Mouse (Mus musculus) hindbrain, embryonic 13.5 days (tissue): Measurements from ENCODE around the gene Tbccd1. TPM values are rescaled to one million over a fixed set of nuclear protein-coding genes. Genes with fewer than 3 reads are reported as not detected.

Experiments
- ATAC-seq: fragments of 200-750 bp; cut with Nextera tagmentation; 2 replicates; pipeline ENCODE4 v1.8.0; 2017; ENCODE audit warnings: moderate TSS enrichment; ENCODE audit not compliant: low FRiP score
- H3K27ac ChIP-seq: fragments of 300-500 bp; sonication (generic); 2 replicates; pipeline ENCODE4 v1.5.1; 2015; ENCODE audit warnings: inconsistent platforms, mild to moderate bottlenecking, moderate library complexity
- H3K27me3 ChIP-seq: fragments of 300-500 bp; sonication (generic); 2 replicates; pipeline ENCODE4 v1.6.1; 2015; ENCODE audit warnings: mild to moderate bottlenecking, inconsistent platforms
- H3K36me3 ChIP-seq: fragments of 300-500 bp; sonication (generic); 2 replicates; pipeline ENCODE4 v1.6.1; 2015; ENCODE audit warnings: mild to moderate bottlenecking, inconsistent platforms
- H3K4me1 ChIP-seq: fragments of 300-500 bp; sonication (generic); replicated peaks from 2 replicates; pipeline ENCODE4 v1.6.1; 2015; ENCODE audit warnings: inconsistent platforms
- H3K4me2 ChIP-seq: fragments of 300-500 bp; sonication (generic); 2 replicates; pipeline ENCODE4 v1.6.1; 2015; ENCODE audit warnings: inconsistent platforms, mild to moderate bottlenecking, moderate library complexity
- H3K4me3 ChIP-seq: fragments of 300-500 bp; sonication (generic); 2 replicates; pipeline ENCODE4 v1.5.1; 2015; ENCODE audit warnings: mild to moderate bottlenecking, inconsistent platforms
- H3K9ac ChIP-seq: fragments of 300-500 bp; sonication (generic); 2 replicates; pipeline ENCODE4 v1.6.1; 2015; ENCODE audit warnings: mild to moderate bottlenecking, inconsistent platforms
- H3K9me3 ChIP-seq: fragments of 300-500 bp; sonication (generic); 2 replicates; pipeline ENCODE4 v1.6.1; 2016; ENCODE audit warnings: inconsistent platforms
- WGBS: fragments of 180-500 bp; shearing (Covaris S2); methylation state at CpG from one replicate; pipeline ENCODE4 v1.1.7; 2015; 5-methylcytosine and 5-hydroxymethylcytosine counted together
- polyA plus RNA-seq: library from polyadenylated mRNA; unstranded; fragments of >200 nt; fragmentation: Nextera tagmentation; extraction: Ambion mirVana; gene quantifications from 2 replicates; pipeline ENCODE4 v1.2.1, GENCODE M21; 2015

Gene Tbccd1
- polyA plus RNA-seq = 23.5 and 24.0 TPM in 2 replicates

GRCm38 (mm10) chr16:22857431-22858113 is at the start of gene Tbccd1, which contains the start of gene Dnajb11:
TSS of gene Tbccd1 (minus strand) at chr16:22857669.
TSS of gene Dnajb11 (plus strand) at chr16:22857845.
- peaks cover 21% of the 10 kb centered on the region for H3K4me1 ChIP-seq
- peak within 1 kb of the TSS; percentile 98 for H3K4me3 ChIP-seq
- H3K27me3 ChIP-seq = no peaks in the 10 kb centered on the region
- H3K9me3 ChIP-seq = no peaks in the 10 kb centered on the region
- H3K27ac ChIP-seq = peak within 1 kb of the TSS; percentile 81
- peak; percentile 100 for ATAC-seq
- peak within 1 kb of the TSS; percentile 86 for H3K4me2 ChIP-seq
- peaks cover 2% of the 10 kb centered on the region for H3K36me3 ChIP-seq
- WGBS = under 1% methylated on average over 62 of the region's 62 CpGs
- peak within 1 kb of the TSS; percentile 96 for H3K9ac ChIP-seq

- H3K4me1 ChIP-seq = 0 out of 2 replicates have a peak, but pooled peaks cover 2% of the 10 kb centered on the region
- no peaks in the 10 kb centered on the region for H3K9me3 ChIP-seq
- no peak overlapping the region for H3K27ac ChIP-seq
- H3K4me3 ChIP-seq = no peak overlapping the region
- H3K36me3 ChIP-seq = no peaks in the 10 kb centered on the region
- no peak overlapping the region for H3K9ac ChIP-seq
- no peaks in the 10 kb centered on the region for H3K27me3 ChIP-seq
- H3K4me2 ChIP-seq = no peak overlapping the region
- 80% methylated on average over 3 of the region's 3 CpGs for WGBS
- no peak for ATAC-seq
These were observed 43.9 kb upstream of the Tbccd1 start for GRCm38 (mm10) chr16:22901326-22901725.

GRCm38 (mm10) chr16:22899866-22900570 is 42.5 kb upstream of the Tbccd1 start:
- H3K27ac ChIP-seq = no peak overlapping the region
- 87% methylated on average over 10 of the region's 10 CpGs for WGBS
- H3K4me3 ChIP-seq = no peak overlapping the region
- H3K27me3 ChIP-seq = no peaks in the 10 kb centered on the region
- no peak overlapping the region for H3K9ac ChIP-seq
- H3K36me3 ChIP-seq = no peaks in the 10 kb centered on the region
- no peak for ATAC-seq
- 0 out of 2 replicates have a peak, but pooled peaks cover 2% of the 10 kb centered on the region for H3K4me1 ChIP-seq
- H3K9me3 ChIP-seq = no peaks in the 10 kb centered on the region
- no peak overlapping the region for H3K4me2 ChIP-seq

- no peak overlapping the region for H3K4me3 ChIP-seq
- 0 out of 2 replicates have a peak, but pooled peaks cover 2% of the 10 kb centered on the region for H3K4me1 ChIP-seq
- no peak overlapping the region for H3K9ac ChIP-seq
- H3K4me2 ChIP-seq = no peak overlapping the region
- no peaks in the 10 kb centered on the region for H3K36me3 ChIP-seq
- H3K27ac ChIP-seq = no peak overlapping the region
- H3K27me3 ChIP-seq = no peaks in the 10 kb centered on the region
- H3K9me3 ChIP-seq = no peaks in the 10 kb centered on the region
- 50% methylated on average over 5 of the region's 5 CpGs for WGBS
- ATAC-seq = no peak
These were observed 41.9 kb upstream of the Tbccd1 start for GRCm38 (mm10) chr16:22899346-22899745.

- no peaks in the 10 kb centered on the region for H3K9me3 ChIP-seq
- 0 out of 2 replicates have a peak, but pooled peaks cover 2% of the 10 kb centered on the region for H3K4me1 ChIP-seq
- H3K4me3 ChIP-seq = no peak overlapping the region
- no peak overlapping the region for H3K27ac ChIP-seq
- no peaks in the 10 kb centered on the region for H3K27me3 ChIP-seq
- WGBS = 62% methylated on average over 2 of the region's 2 CpGs
- H3K36me3 ChIP-seq = no peaks in the 10 kb centered on the region
- H3K4me2 ChIP-seq = no peak overlapping the region
- no peak overlapping the region for H3K9ac ChIP-seq
- no peak for ATAC-seq
These were observed 39.1 kb upstream of the Tbccd1 start for GRCm38 (mm10) chr16:22896618-22897017.

- Histone ChIP-seq H3K9me3 (no peaks in the 10 kb centered on the region), H3K27me3 (no peaks in the 10 kb centered on the region), H3K27ac (no peak overlapping the region), H3K9ac (no peak overlapping the region), H3K36me3 (no peaks in the 10 kb centered on the region), H3K4me3 (no peak overlapping the region), H3K4me1 (no peaks in the 10 kb centered on the region), H3K4me2 (no peak overlapping the region)
- 85% methylated on average over 7 of the region's 8 CpGs for WGBS
- ATAC-seq = no peak
These were observed 36.6 kb upstream of the Tbccd1 start for GRCm38 (mm10) chr16:22894095-22894494.

- no peak overlapping the region for H3K4me2 ChIP-seq
- no peaks in the 10 kb centered on the region for H3K9me3 ChIP-seq
- no peaks in the 10 kb centered on the region for H3K27me3 ChIP-seq
- ATAC-seq = no peak
- no peaks in the 10 kb centered on the region for H3K36me3 ChIP-seq
- 92% methylated on average over 8 of the region's 8 CpGs for WGBS
- no peak overlapping the region for H3K27ac ChIP-seq
- H3K4me3 ChIP-seq = no peak overlapping the region
- H3K4me1 ChIP-seq = no peaks in the 10 kb centered on the region
- H3K9ac ChIP-seq = no peak overlapping the region
These were observed 34.3 kb upstream of the Tbccd1 start for GRCm38 (mm10) chr16:22891733-22892154.

- H3K4me3 ChIP-seq = no peak within 1 kb of the TSS
- H3K4me1 ChIP-seq = no peaks in the 10 kb centered on the region
- ATAC-seq = no peak
- H3K9me3 ChIP-seq = no peaks in the 10 kb centered on the region
- no peaks in the 10 kb centered on the region for H3K36me3 ChIP-seq
- 83% methylated on average over 11 of the region's 11 CpGs for WGBS
- H3K27me3 ChIP-seq = no peaks in the 10 kb centered on the region
- H3K4me2 ChIP-seq = no peak within 1 kb of the TSS
- no peak within 1 kb of the TSS for H3K27ac ChIP-seq
- H3K9ac ChIP-seq = no peak within 1 kb of the TSS
These were observed 33.4 kb upstream of the Tbccd1 start, which contains the start of gene Ahsg for GRCm38 (mm10) chr16:22890683-22891510. TSS of gene Ahsg (plus strand) at chr16:22891277.

GRCm38 (mm10) chr16:22889716-22890115 is 32.2 kb upstream of the Tbccd1 start:
- H3K9me3 ChIP-seq = no peaks in the 10 kb centered on the region
- H3K4me3 ChIP-seq = no peak overlapping the region
- H3K36me3 ChIP-seq = no peaks in the 10 kb centered on the region
- WGBS = 95% methylated on average over 8 of the region's 8 CpGs
- no peaks in the 10 kb centered on the region for H3K4me1 ChIP-seq
- ATAC-seq = no peak
- no peak overlapping the region for H3K27ac ChIP-seq
- H3K27me3 ChIP-seq = no peaks in the 10 kb centered on the region
- no peak overlapping the region for H3K4me2 ChIP-seq
- no peak overlapping the region for H3K9ac ChIP-seq

GRCm38 (mm10) chr16:22888835-22889234 is 31.4 kb upstream of the Tbccd1 start:
- no peak overlapping the region for H3K4me2 ChIP-seq
- WGBS = 50% methylated on average over 4 of the region's 4 CpGs
- H3K27me3 ChIP-seq = no peaks in the 10 kb centered on the region
- no peak overlapping the region for H3K9ac ChIP-seq
- no peak for ATAC-seq
- no peaks in the 10 kb centered on the region for H3K4me1 ChIP-seq
- H3K4me3 ChIP-seq = no peak overlapping the region
- H3K9me3 ChIP-seq = no peaks in the 10 kb centered on the region
- H3K36me3 ChIP-seq = no peaks in the 10 kb centered on the region
- no peak overlapping the region for H3K27ac ChIP-seq

GRCm38 (mm10) chr16:22886726-22887125 is 29.3 kb upstream of the Tbccd1 start:
- WGBS = 78% methylated on average over 3 of the region's 3 CpGs
- Histone ChIP-seq H3K4me3 (no peak overlapping the region), H3K9ac (no peak overlapping the region), H3K4me1 (no peaks in the 10 kb centered on the region), H3K27ac (no peak overlapping the region), H3K27me3 (no peaks in the 10 kb centered on the region), H3K9me3 (no peaks in the 10 kb centered on the region), H3K4me2 (no peak overlapping the region), H3K36me3 (no peaks in the 10 kb centered on the region)
- ATAC-seq = no peak

GRCm38 (mm10) chr16:22885356-22885755 is 27.9 kb upstream of the Tbccd1 start:
- Histone ChIP-seq H3K27ac (no peak overlapping the region), H3K27me3 (no peaks in the 10 kb centered on the region), H3K9me3 (no peaks in the 10 kb centered on the region), H3K4me1 (no peaks in the 10 kb centered on the region), H3K9ac (no peak overlapping the region), H3K4me3 (no peak overlapping the region), H3K36me3 (no peaks in the 10 kb centered on the region), H3K4me2 (no peak overlapping the region)
- 57% methylated on average over 4 of the region's 4 CpGs for WGBS
- ATAC-seq = no peak
